Mouse (Mus musculus) 3134 (cell line): Measurements from ENCODE around the gene Gm5737.

Source experiments
- DNase-seq: peaks from one replicate; pipeline ENCODE4 v3.0.0-alpha.2; 2011; ENCODE audit warnings: low spot score; ENCODE audit not compliant: insufficient read length; ENCODE audit errors: extremely low read depth

The Gm5737 gene

GRCm38 (mm10) chr7:120842345-120843036 lies 30.3 kb downstream of the Gm5737 start, which contains the start of gene Eef2k:
Gene Eef2k (plus strand): TSS chr7:120842831.
- DNase-seq = peak; percentile 95

GRCm38 (mm10) chr7:120843037-120843621 lies 31.0 kb downstream of the Gm5737 start:
- peak; percentile 87 for DNase-seq

- no peak for DNase-seq
These were observed 31.8 kb downstream of the Gm5737 start for GRCm38 (mm10) chr7:120843852-120844435.

- no peak for DNase-seq
These were observed 32.5 kb downstream of the Gm5737 start for GRCm38 (mm10) chr7:120844689-120845088.

GRCm38 (mm10) chr7:120848831-120849512 lies 36.8 kb downstream of the Gm5737 start:
- DNase-seq = no peak

- DNase-seq = no peak
These were observed 38.0 kb downstream of the Gm5737 start for GRCm38 (mm10) chr7:120850165-120850564.

GRCm38 (mm10) chr7:120859854-120860253 lies 47.7 kb downstream of the Gm5737 start:
- DNase-seq = no peak

GRCm38 (mm10) chr7:120860799-120861487 lies 48.8 kb downstream of the Gm5737 start:
- no peak for DNase-seq

GRCm38 (mm10) chr7:120861488-120862047 lies 49.4 kb downstream of the Gm5737 start:
- no peak for DNase-seq

GRCm38 (mm10) chr7:120862196-120862595 lies 50.0 kb downstream of the Gm5737 start:
- DNase-seq = no peak

- DNase-seq = no peak
These were observed 50.5 kb downstream of the Gm5737 start for GRCm38 (mm10) chr7:120862626-120863025.

GRCm38 (mm10) chr7:120863476-120863875 lies 51.3 kb downstream of the Gm5737 start:
- DNase-seq = no peak

GRCm38 (mm10) chr7:120865100-120865499 lies 52.9 kb downstream of the Gm5737 start:
- peak; percentile 37 for DNase-seq

- DNase-seq = peak; percentile 71
These were observed 53.7 kb downstream of the Gm5737 start for GRCm38 (mm10) chr7:120865832-120866231.

- DNase-seq = no peak
These were observed 54.5 kb downstream of the Gm5737 start for GRCm38 (mm10) chr7:120866684-120867083.

- DNase-seq = no peak
These were observed 55.6 kb downstream of the Gm5737 start for GRCm38 (mm10) chr7:120867720-120868119.

- DNase-seq = no peak
These were observed 57.7 kb downstream of the Gm5737 start for GRCm38 (mm10) chr7:120869883-120870282.

GRCm38 (mm10) chr7:120870431-120871008 lies 58.4 kb downstream of the Gm5737 start:
- no peak for DNase-seq

GRCm38 (mm10) chr7:120873083-120873482 lies 60.9 kb downstream of the Gm5737 start:
- no peak for DNase-seq

GRCm38 (mm10) chr7:120874021-120874420 lies 61.9 kb downstream of the Gm5737 start:
- DNase-seq = no peak
